Mouse (Mus musculus) liver, adult 2 months (tissue): ENCODE data around the gene Pbxip1.

ENCODE experiments used
- CTCF ChIP-seq: fragments of 200-500 bp; IDR thresholded peaks from 2 replicates; pipeline ENCODE4 v1.5.1; 2011; ENCODE audit warnings: low read depth, low read length, control low read depth
- POLR2A ChIP-seq: fragments of 200-500 bp; IDR thresholded peaks from 2 replicates; pipeline ENCODE4 v1.6.1; 2011; ENCODE audit warnings: low read length, control low read depth; ENCODE audit not compliant: insufficient read depth; ENCODE audit errors: extremely low read depth

GRCm38 (mm10) chr3:89486916-89487702 is 50.6 kb downstream of the Pbxip1 start:
- TF ChIP-seq CTCF: no peak
- TF ChIP-seq POLR2A: no peak
